Comparison of ENCODE assay signal across 22 mouse cellular contexts in genomic region chr7:73748437-73749108, GRCm38 (mm10). TPM values are rescaled to one million over a fixed set of nuclear protein-coding genes. Genes with fewer than 3 reads are reported as not detected.
A peak's percentile ranks its signal among the peaks of the same experiment; 100 is the strongest.
DNase-seq lines count a peak whose midpoint lies in the region; ATAC-seq and TF ChIP-seq lines count a peak whose summit lies in the region.
"Had no signal": no experiment of that assay in that cellular context is flagged by ENCODE, and none has a peak within 500 bp of the region (broad histone marks: within the 10 kb centered on the region; RNA-seq: fewer than 3 reads in every experiment).

No protein-coding gene starts in this region.

- H3K4me2 ChIP-seq in intestine, embryonic 15.5 days (replicated peaks), result no peak overlapping the region
- H3K4me2 ChIP-seq in lung, embryonic 16.5 days (ENCODE audit: low read depth, low read length), result no peak overlapping the region; the same call in 1 of the 2 replicates
- H3K4me2 ChIP-seq in liver, embryonic 12.5 days, result no peak overlapping the region
- H3K4me2 ChIP-seq: heart, embryonic 11.5 days; neural tube, embryonic 12.5 days had no signal

- H3K9ac ChIP-seq in intestine, embryonic 15.5 days, result no peak overlapping the region
- no peak overlapping the region for H3K9ac ChIP-seq in lung, embryonic 16.5 days (ENCODE audit: low read length)
- H3K9ac ChIP-seq in liver, embryonic 12.5 days, result no peak overlapping the region
- H3K9ac ChIP-seq: neural tube, embryonic 12.5 days had no signal

- no peak overlapping the region for H3K4me3 ChIP-seq in lung, adult 2 months (replicated peaks; ENCODE audit: extremely low read depth, low read depth, low read length)
- H3K4me3 ChIP-seq in intestine, embryonic 15.5 days (replicated peaks), result no peak overlapping the region
- no peak overlapping the region for H3K4me3 ChIP-seq in lung, embryonic 16.5 days (ENCODE audit: low read length)
- no peak overlapping the region for H3K4me3 ChIP-seq in small intestine, adult 2 months (ENCODE audit: low read depth, low read length)
- H3K4me3 ChIP-seq in liver, embryonic 12.5 days, result no peak overlapping the region
- H3K4me3 ChIP-seq: erythroblast, embryonic 14.5 days; limb, embryonic 10.5 days; megakaryocyte, embryonic 14.5 days; neural tube, embryonic 12.5 days had no signal

- H3K9me3 ChIP-seq in intestine, embryonic 15.5 days, result no peaks in the 10 kb centered on the region
- H3K9me3 ChIP-seq in lung, embryonic 16.5 days (ENCODE audit: control insufficient read depth, low read length), result no peaks in the 10 kb centered on the region
- H3K9me3 ChIP-seq in liver, embryonic 12.5 days (replicated peaks), result no peaks in the 10 kb centered on the region
- H3K9me3 ChIP-seq: limb, embryonic 10.5 days; neural tube, embryonic 12.5 days had no signal

- peak; percentile 77 to 86 for DNase-seq in lung, adult 18-20 months
- no peak for DNase-seq in lung, adult 2 months
- DNase-seq in right cerebral cortex, postnatal 4 days, result no peak
- DNase-seq: adrenal gland, adult 2 months; cerebellum, adult 11 months; kidney, postnatal 10 days; liver; midbrain, embryonic 14.5 days; right cerebral cortex, postnatal 25 days; thymus, postnatal 14 days had no signal

- WGBS in lung, adult 2 months, result 66% methylated on average over 5 of the region's 5 CpGs
- 75% methylated on average over 5 of the region's 5 CpGs for WGBS in intestine, embryonic 15.5 days
- WGBS in lung, embryonic 16.5 days, result 57% methylated on average over 5 of the region's 5 CpGs
- WGBS in small intestine, adult 2 months, result 40% methylated on average over 5 of the region's 5 CpGs
- WGBS in liver, embryonic 12.5 days (ENCODE audit: insufficient replicate concordance), result 63% methylated on average over 5 of the region's 5 CpGs

- no peak overlapping the region for H3K27ac ChIP-seq in intestine, embryonic 15.5 days
- peak overlapping the region; percentile 89 for H3K27ac ChIP-seq in lung, embryonic 16.5 days (ENCODE audit: low read length)
- H3K27ac ChIP-seq in small intestine, adult 2 months (ENCODE audit: insufficient read depth, low read depth, low read length), result peak overlapping the region; percentile 35; the same call in 1 of the 2 replicates
- H3K27ac ChIP-seq in liver, embryonic 12.5 days, result no peak overlapping the region
- H3K27ac ChIP-seq: limb, embryonic 10.5 days; neural tube, embryonic 12.5 days had no signal

- TF ChIP-seq CTCF in lung, adult 2 months (IDR thresholded peaks at IDR 0.05; ENCODE audit: insufficient read depth, low read length), result no peak
- TF ChIP-seq CTCF in small intestine, adult 2 months (IDR thresholded peaks at IDR 0.05; ENCODE audit: extremely low read depth, insufficient read length, insufficient replicate concordance, low read depth, low read length), result no peak

- ATAC-seq in intestine, embryonic 15.5 days, result peak; percentile 39; the same call in 1 of the 2 replicates
- ATAC-seq in lung, embryonic 16.5 days (ENCODE audit: low read depth), result peak; percentile 75
- no peak for ATAC-seq in liver, embryonic 12.5 days
- no peak for ATAC-seq in erythroid progenitor cell, adult 5-6 weeks (replicated peaks; ENCODE audit: low FRiP score, poor library complexity, severe bottlenecking)
- ATAC-seq: CD4-positive, CD25-positive, alpha-beta regulatory T cell, adult 4 months; forebrain, embryonic 14.5 days had no signal

- H3K4me1 ChIP-seq in lung, adult 2 months (ENCODE audit: control insufficient read depth, insufficient read depth, low read length), result peaks cover 4% of the 10 kb centered on the region; the same call in 1 of the 2 replicates
- H3K4me1 ChIP-seq in intestine, embryonic 15.5 days (replicated peaks), result no peaks in the 10 kb centered on the region
- H3K4me1 ChIP-seq in lung, embryonic 16.5 days (replicated peaks; ENCODE audit: control insufficient read depth, insufficient read depth, low read length), result peaks cover 7% of the 10 kb centered on the region
- peaks cover 14% of the 10 kb centered on the region; the same call in 1 of the 2 replicates for H3K4me1 ChIP-seq in small intestine, adult 2 months (ENCODE audit: control insufficient read depth, insufficient read depth, insufficient read length, low read length)
- H3K4me1 ChIP-seq in liver, embryonic 12.5 days, result no peaks in the 10 kb centered on the region
- H3K4me1 ChIP-seq: neural tube, embryonic 12.5 days had no signal

- H3K27me3 ChIP-seq in intestine, embryonic 15.5 days (replicated peaks), result no peaks in the 10 kb centered on the region
- no peaks in the 10 kb centered on the region for H3K27me3 ChIP-seq in lung, embryonic 16.5 days (ENCODE audit: control insufficient read depth, insufficient read depth, low read depth, low read length)
- H3K27me3 ChIP-seq in small intestine, adult 2 months (ENCODE audit: control insufficient read depth, insufficient read depth, low read length), result no peaks in the 10 kb centered on the region
- H3K27me3 ChIP-seq in liver, embryonic 12.5 days (replicated peaks), result 0 out of 2 replicates have a peak, but pooled peaks cover under 1% of the 10 kb centered on the region
- H3K27me3 ChIP-seq: neural tube, embryonic 12.5 days had no signal

- no peak for TF ChIP-seq POLR2A in lung, adult 2 months (IDR thresholded peaks at IDR 0.05; ENCODE audit: borderline replicate concordance, extremely low read depth, low read depth, low read length)
- TF ChIP-seq POLR2A in small intestine, adult 2 months (IDR thresholded peaks at IDR 0.05; ENCODE audit: low read depth, low read length), result no peak

- H3K36me3 ChIP-seq in intestine, embryonic 15.5 days, result no peaks in the 10 kb centered on the region
- no peaks in the 10 kb centered on the region for H3K36me3 ChIP-seq in lung, embryonic 16.5 days (ENCODE audit: control insufficient read depth, insufficient read depth, low read length)
- H3K36me3 ChIP-seq in small intestine, adult 2 months (ENCODE audit: control insufficient read depth, insufficient read depth, low read length), result no peaks in the 10 kb centered on the region
- H3K36me3 ChIP-seq in liver, embryonic 12.5 days, result no peaks in the 10 kb centered on the region
- H3K36me3 ChIP-seq: limb, embryonic 10.5 days; neural tube, embryonic 12.5 days had no signal

RNA-seq across cellular contexts. Expression of gene Fam174b, which starts 8.5 kb away (rescaled TPM):
- 135 and 156 TPM in 2 replicates for polyA plus RNA-seq in lung, adult 2 months (2012; rRNA removed)
- polyA plus RNA-seq in intestine, embryonic 15.5 days (2015; fragmentation: Nextera tagmentation; extraction: Ambion mirVana), result 30.4 and 37.8 TPM in 2 replicates
- 63.4 and 65.6 TPM in 2 replicates for polyA plus RNA-seq in lung, embryonic 16.5 days (2015; fragmentation: Nextera tagmentation; extraction: Ambion mirVana)
- polyA plus RNA-seq in small intestine, adult 2 months (2012; rRNA removed), result 17.6 and 24.4 TPM in 2 replicates
- polyA plus RNA-seq in liver, embryonic 12.5 days (2016; fragmentation: Nextera tagmentation; extraction: Ambion mirVana), result 10.7 and 12.4 TPM in 2 replicates
- 0.72 and 2.1 TPM in 2 replicates for total RNA-seq in erythroid progenitor cell, adult 5-6 weeks (2015; ENCODE audit: low replicate concordance)
- 0.45 and 0.51 TPM in 2 replicates for total RNA-seq in erythroid progenitor cell, adult 5-6 weeks (2017; ENCODE audit: low replicate concordance)
- polyA plus RNA-seq: erythroblast, embryonic 14.5 days had no signal

Comparison
In these comparisons a context has a peak if more than half of its experiments do, and no peak if none do; other contexts are left out.
1. DNase-seq: peak in lung, adult 18-20 months (2 of 2); none in lung, adult 2 months (single experiment) and right cerebral cortex, postnatal 4 days (single experiment).
2. ATAC-seq: peak in intestine, embryonic 15.5 days (single experiment) and lung, embryonic 16.5 days (single experiment); none in liver, embryonic 12.5 days (single experiment) and erythroid progenitor cell, adult 5-6 weeks (single experiment).
3. H3K27ac ChIP-seq: peak in lung, embryonic 16.5 days (single experiment) and small intestine, adult 2 months (single experiment); none in intestine, embryonic 15.5 days (single experiment) and liver, embryonic 12.5 days (single experiment).